Mouse (Mus musculus) heart, embryonic 15.5 days (tissue): ENCODE results near the gene Tmem102. TPM values are rescaled to one million over a fixed set of nuclear protein-coding genes. Genes with fewer than 3 reads are reported as not detected.
A peak's percentile ranks its signal among the peaks of the same experiment; 100 is the strongest.

ENCODE experiments used
- ATAC-seq: fragments of 200-750 bp; cut with Nextera tagmentation; replicated peaks from 2 replicates; pipeline ENCODE4 v1.8.0; 2017; ENCODE audit warnings: low read depth, moderate TSS enrichment; ENCODE audit not compliant: insufficient number of reproducible peaks, insufficient read depth, low FRiP score
- H3K27ac ChIP-seq: fragments of 300-500 bp; sonication (generic); 2 replicates; pipeline ENCODE4 v1.5.1; 2015; ENCODE audit warnings: mild to moderate bottlenecking, inconsistent platforms
- H3K27me3 ChIP-seq: fragments of 300-500 bp; sonication (generic); 2 replicates; pipeline ENCODE4 v1.6.1; 2015; ENCODE audit warnings: inconsistent platforms
- H3K36me3 ChIP-seq: fragments of 300-500 bp; sonication (generic); 2 replicates; pipeline ENCODE4 v1.6.1; 2015; ENCODE audit warnings: mild to moderate bottlenecking, inconsistent platforms
- H3K4me1 ChIP-seq: fragments of 300-500 bp; sonication (generic); replicated peaks from 2 replicates; pipeline ENCODE4 v1.6.1; 2015; ENCODE audit warnings: inconsistent platforms
- H3K4me2 ChIP-seq: fragments of 300-500 bp; sonication (generic); 2 replicates; pipeline ENCODE4 v1.6.1; 2015; ENCODE audit warnings: inconsistent platforms, mild to moderate bottlenecking, moderate library complexity
- H3K4me3 ChIP-seq: fragments of 300-500 bp; sonication (generic); 2 replicates; pipeline ENCODE4 v1.5.1; 2015; ENCODE audit warnings: mild to moderate bottlenecking, inconsistent platforms
- H3K9ac ChIP-seq: fragments of 300-500 bp; sonication (generic); 2 replicates; pipeline ENCODE4 v1.6.1; 2015; ENCODE audit warnings: mild to moderate bottlenecking, inconsistent platforms
- H3K9me3 ChIP-seq: fragments of 300-500 bp; sonication (generic); replicated peaks from 2 replicates; pipeline ENCODE4 v1.6.1; 2016; ENCODE audit warnings: inconsistent platforms
- WGBS: fragments of 180-500 bp; shearing (Covaris S2); methylation state at CpG from one replicate; pipeline ENCODE4 v1.1.7; 2015; ENCODE audit warnings: mixed read lengths; 5-methylcytosine and 5-hydroxymethylcytosine counted together
- polyA plus RNA-seq: library from polyadenylated mRNA; unstranded; fragments of >200 nt; fragmentation: Nextera tagmentation; extraction: Ambion mirVana; gene quantifications from 2 replicates; pipeline ENCODE4 v1.2.1, GENCODE M21; 2015

The Tmem102 gene
- polyA plus RNA-seq, 1 experiment from 2014 or later, result 1.1 TPM

DNA sequence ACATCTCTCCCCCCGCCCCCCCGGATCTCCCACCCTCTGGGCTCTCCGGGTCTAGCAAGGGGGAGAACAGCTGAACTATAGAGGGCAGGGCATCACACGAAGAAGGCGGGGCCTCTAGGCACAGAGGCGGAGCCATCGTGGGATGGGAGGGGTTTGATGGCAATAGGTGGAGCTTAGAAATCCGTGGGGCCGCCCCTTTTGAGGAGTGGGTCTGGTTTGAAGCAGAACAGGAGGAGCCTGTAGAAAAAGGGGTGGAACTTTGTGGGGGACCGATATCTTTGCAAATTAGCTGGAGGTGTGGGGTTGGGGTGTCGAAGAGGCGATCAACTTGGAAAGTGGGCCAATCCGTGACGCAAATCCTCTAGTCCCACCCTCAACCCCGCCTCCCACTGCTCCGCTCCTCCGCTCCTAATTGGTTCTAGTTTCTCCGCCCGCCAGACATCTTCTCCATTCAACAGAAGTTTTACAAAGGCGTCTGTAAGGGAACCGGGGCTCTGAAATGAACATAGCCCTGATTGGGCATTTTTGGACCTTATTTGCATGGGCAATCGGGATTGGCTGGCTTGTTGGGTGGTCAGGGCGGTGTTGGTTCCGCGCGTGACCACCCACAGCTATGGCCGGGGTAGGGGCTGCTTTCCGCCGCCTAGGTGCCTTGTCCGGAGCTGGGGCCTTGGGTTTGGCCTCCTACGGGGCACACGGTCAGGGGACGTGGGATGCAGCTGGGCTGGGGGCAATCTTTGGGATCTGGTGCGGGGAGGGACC is 32.7 kb upstream of the Tmem102 start, which contains the start of gene Tmem256:
Tmem256 (plus strand) TSS at position 563 of the 762 bp plus-strand sequence.
- H3K4me3 ChIP-seq, result peak within 1 kb of the TSS; percentile 72
- WGBS, result under 1% methylated on average over 34 of the region's 34 CpGs
- peak within 1 kb of the TSS; percentile 73 for H3K9ac ChIP-seq
- peaks cover 35% of the 10 kb centered on the region for H3K27me3 ChIP-seq
- H3K4me1 ChIP-seq, result peaks cover 48% of the 10 kb centered on the region
- no peaks in the 10 kb centered on the region for H3K9me3 ChIP-seq
- H3K36me3 ChIP-seq, result no peaks in the 10 kb centered on the region
- peak; percentile 91 for ATAC-seq
- H3K4me2 ChIP-seq, result peak within 1 kb of the TSS; percentile 95
- H3K27ac ChIP-seq, result peak within 1 kb of the TSS; percentile 85

GRCm38 (mm10) chr11:69837604-69837951 is 32.2 kb upstream of the Tmem102 start, which contains the start of gene Nlgn2:
Nlgn2 (minus strand) TSS chr11:69837784.
- H3K4me3 ChIP-seq, result peak within 1 kb of the TSS; percentile 72
- H3K27ac ChIP-seq, result peak within 1 kb of the TSS; percentile 85
- peak within 1 kb of the TSS; percentile 95 for H3K4me2 ChIP-seq
- peaks cover 41% of the 10 kb centered on the region for H3K27me3 ChIP-seq
- H3K9ac ChIP-seq, result peak within 1 kb of the TSS; percentile 73
- H3K9me3 ChIP-seq, result no peaks in the 10 kb centered on the region
- H3K36me3 ChIP-seq, result no peaks in the 10 kb centered on the region
- H3K4me1 ChIP-seq, result peaks cover 48% of the 10 kb centered on the region
- ATAC-seq, result peak; percentile 64; the same call in 1 of the 2 replicates
- WGBS, result under 1% methylated on average over 30 of the region's 32 CpGs

GRCm38 (mm10) chr11:69836703-69837576 is 31.5 kb upstream of the Tmem102 start:
- Histone ChIP-seq H3K4me2 (peak overlapping the region; percentile 95), H3K27me3 (peaks cover 42% of the 10 kb centered on the region), H3K9ac (peak overlapping the region; percentile 70), H3K4me3 (peak overlapping the region; percentile 72), H3K4me1 (peaks cover 48% of the 10 kb centered on the region), H3K27ac (peak overlapping the region; percentile 60), H3K9me3 (no peaks in the 10 kb centered on the region), H3K36me3 (no peaks in the 10 kb centered on the region)
- 2% methylated on average over 45 of the region's 52 CpGs for WGBS
- no peak for ATAC-seq

DNA sequence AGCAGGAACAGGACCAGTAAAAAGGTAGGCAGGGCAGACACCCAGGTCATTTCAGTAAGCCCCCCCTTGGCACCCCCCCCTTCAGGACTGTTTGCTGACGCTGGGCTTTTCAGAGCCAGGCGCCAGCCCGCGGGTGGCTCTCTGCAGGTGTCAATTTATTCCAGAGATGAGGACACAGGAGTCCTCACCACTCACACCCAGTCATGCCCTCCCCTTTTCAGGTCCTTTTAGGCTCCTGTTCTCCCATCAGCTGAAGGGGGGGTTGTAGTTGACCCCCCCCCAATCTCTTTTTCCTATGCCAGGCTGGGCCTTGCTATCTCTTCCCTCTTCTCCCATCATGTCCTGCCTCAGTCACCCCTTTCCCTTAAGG is 30.5 kb upstream of the Tmem102 start:
- Histone ChIP-seq H3K4me3 (peak overlapping the region; percentile 72), H3K27ac (no peak overlapping the region), H3K9me3 (no peaks in the 10 kb centered on the region), H3K9ac (no peak overlapping the region), H3K36me3 (no peaks in the 10 kb centered on the region), H3K27me3 (peaks cover 42% of the 10 kb centered on the region), H3K4me2 (peak overlapping the region; percentile 95), H3K4me1 (peaks cover 48% of the 10 kb centered on the region)
- ATAC-seq, result no peak
- 19% methylated on average over 4 of the region's 4 CpGs for WGBS

- Histone ChIP-seq H3K4me3 (peak overlapping the region; percentile 72), H3K4me1 (peaks cover 48% of the 10 kb centered on the region), H3K27me3 (peaks cover 42% of the 10 kb centered on the region), H3K27ac (no peak overlapping the region), H3K4me2 (peak overlapping the region; percentile 95), H3K36me3 (no peaks in the 10 kb centered on the region), H3K9ac (no peak overlapping the region), H3K9me3 (no peaks in the 10 kb centered on the region)
- ATAC-seq, result no peak
- WGBS, result 18% methylated on average over 9 of the region's 9 CpGs
Observed at GRCm38 (mm10) chr11:69835326-69835965, 30.0 kb upstream of the Tmem102 start.

DNA sequence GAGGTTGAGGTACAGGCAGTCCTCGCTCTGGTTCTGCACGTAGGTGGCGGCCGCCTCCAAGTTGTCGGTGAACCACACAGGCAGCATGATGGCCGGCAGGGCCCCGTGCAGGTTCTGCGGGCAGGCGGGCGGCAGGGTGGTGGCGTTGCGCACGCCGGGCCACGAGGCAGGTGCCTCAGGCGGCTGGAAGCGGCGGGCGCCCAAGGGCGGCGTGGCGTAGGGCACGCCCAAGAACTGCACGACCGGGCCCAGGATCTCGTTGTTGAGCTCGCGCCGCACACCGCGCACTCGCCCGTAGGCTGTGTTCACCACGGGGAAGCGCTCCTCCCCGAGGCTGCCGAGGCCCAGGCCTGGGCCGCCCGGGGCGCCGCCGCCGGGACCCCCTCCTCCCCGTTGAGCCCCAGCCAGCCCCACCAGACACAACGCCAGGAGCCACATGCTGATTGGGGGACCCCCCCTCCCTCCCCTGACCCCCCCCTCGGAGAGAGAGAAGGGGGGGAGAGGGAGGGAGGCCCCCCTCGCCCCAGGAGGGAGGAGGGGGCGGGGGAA is 28.7 kb upstream of the Tmem102 start:
- no peaks in the 10 kb centered on the region for H3K9me3 ChIP-seq
- no peaks in the 10 kb centered on the region for H3K36me3 ChIP-seq
- peak overlapping the region; percentile 92 for H3K4me2 ChIP-seq
- H3K27me3 ChIP-seq, result peaks cover 42% of the 10 kb centered on the region
- H3K27ac ChIP-seq, result no peak overlapping the region
- peaks cover 44% of the 10 kb centered on the region for H3K4me1 ChIP-seq
- WGBS, result 8% methylated on average over 39 of the region's 48 CpGs
- peak overlapping the region; percentile 49 for H3K4me3 ChIP-seq
- H3K9ac ChIP-seq, result peak overlapping the region; percentile 65
- ATAC-seq, result no peak

DNA sequence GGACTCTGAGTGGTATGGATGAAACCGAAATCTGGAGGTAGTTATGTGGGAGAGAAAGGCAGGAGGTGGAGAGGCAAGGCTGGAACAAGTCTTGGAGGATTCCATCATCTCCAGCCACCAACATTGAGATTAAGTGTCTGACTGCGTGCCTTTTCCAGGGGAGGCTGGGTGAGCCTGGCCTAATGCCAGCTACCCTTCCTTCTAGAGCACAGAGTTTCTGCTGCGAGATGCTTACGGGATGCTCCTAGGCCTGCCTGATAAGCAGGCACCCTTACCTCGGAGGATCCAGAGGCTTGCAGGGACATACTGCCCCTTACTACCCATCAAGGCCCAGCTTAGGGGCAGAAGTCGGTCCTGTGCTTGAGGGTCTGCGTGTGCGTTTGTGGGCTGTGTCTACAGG is 28.1 kb upstream of the Tmem102 start:
- Histone ChIP-seq H3K9me3 (no peaks in the 10 kb centered on the region), H3K9ac (peak overlapping the region; percentile 65), H3K27me3 (peaks cover 42% of the 10 kb centered on the region), H3K4me1 (peaks cover 41% of the 10 kb centered on the region), H3K4me2 (peak overlapping the region; percentile 92), H3K36me3 (no peaks in the 10 kb centered on the region), H3K27ac (no peak overlapping the region), H3K4me3 (peak overlapping the region; percentile 49)
- no peak for ATAC-seq
- 38% methylated on average over 8 of the region's 8 CpGs for WGBS

DNA sequence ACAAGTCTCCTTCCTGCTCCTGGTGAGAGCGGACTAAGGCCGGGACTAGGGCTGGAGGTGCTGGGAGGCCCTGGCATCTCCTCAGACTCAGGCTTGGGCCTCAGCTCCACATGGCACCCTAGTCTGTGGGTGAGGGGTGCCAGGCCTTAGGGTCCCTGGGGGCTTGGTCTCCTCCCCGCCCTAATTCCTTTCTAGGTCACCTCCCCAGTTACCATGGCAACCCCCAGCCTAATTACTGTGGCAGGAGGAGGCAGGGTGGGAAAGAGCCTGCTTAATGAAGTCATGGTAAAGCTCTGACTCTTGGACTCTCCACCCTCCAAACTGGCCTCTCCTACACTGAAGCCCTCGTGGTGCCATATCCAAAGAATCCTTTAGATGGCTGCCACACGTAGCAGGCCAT is 23.4 kb upstream of the Tmem102 start:
- no peak overlapping the region for H3K9ac ChIP-seq
- no peak for ATAC-seq
- peaks cover 12% of the 10 kb centered on the region for H3K27me3 ChIP-seq
- no peak overlapping the region for H3K27ac ChIP-seq
- H3K4me1 ChIP-seq, result peaks cover 5% of the 10 kb centered on the region
- WGBS, result 79% methylated on average over 5 of the region's 5 CpGs
- H3K4me2 ChIP-seq, result no peak overlapping the region
- H3K9me3 ChIP-seq, result no peaks in the 10 kb centered on the region
- H3K4me3 ChIP-seq, result no peak overlapping the region
- H3K36me3 ChIP-seq, result peaks cover 5% of the 10 kb centered on the region; the same call in 1 of the 2 replicates

DNA sequence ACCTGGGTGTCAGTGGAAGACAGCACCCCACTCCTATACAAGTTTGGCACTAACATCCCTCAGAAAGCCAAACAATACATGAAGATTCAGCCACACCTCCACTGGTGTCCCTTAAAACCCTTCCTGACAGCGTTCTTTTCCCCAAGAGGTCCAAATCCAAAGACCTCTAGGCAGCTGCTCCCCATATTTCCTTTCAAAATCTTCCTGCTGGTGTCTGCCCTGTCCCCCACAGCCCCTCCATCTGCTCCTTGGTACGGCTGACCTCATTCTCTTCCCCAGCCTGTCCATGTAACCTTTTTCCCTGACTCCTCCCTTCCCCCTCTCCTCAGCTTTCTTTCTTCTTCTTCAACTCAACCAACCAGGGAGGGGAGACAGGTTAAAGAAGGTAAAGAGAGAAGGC is 18.0 kb upstream of the Tmem102 start:
- Histone ChIP-seq H3K9me3 (no peaks in the 10 kb centered on the region), H3K9ac (no peak overlapping the region), H3K27ac (no peak overlapping the region), H3K36me3 (peaks cover 5% of the 10 kb centered on the region; the same call in 1 of the 2 replicates), H3K4me1 (no peaks in the 10 kb centered on the region), H3K4me2 (no peak overlapping the region), H3K27me3 (no peaks in the 10 kb centered on the region), H3K4me3 (no peak overlapping the region)
- WGBS, result 68% methylated on average over 2 of the region's 2 CpGs
- ATAC-seq, result no peak

DNA sequence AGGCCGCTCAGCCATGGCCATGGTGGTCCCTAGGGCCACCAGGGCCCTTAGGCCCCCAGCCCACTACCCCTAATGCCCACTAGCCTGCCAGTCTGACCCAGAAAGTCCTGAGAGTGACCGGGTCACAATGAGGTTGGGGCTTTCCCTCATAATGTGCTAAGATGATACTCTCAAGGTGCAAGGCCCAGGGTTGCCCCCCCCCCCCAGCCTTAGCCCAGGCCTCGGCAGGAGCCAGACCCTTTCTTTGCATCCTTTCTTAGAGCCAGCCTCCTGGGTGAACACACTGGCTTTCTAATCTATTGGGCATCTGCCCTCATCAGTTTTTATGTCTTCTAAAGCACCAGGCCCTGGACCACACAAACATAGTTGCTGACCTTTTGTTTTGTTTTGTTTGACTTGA is 16.7 kb upstream of the Tmem102 start, which contains the start of gene Spem1:
Spem1 (minus strand) TSS at position 101 of the 400 bp plus-strand sequence.
- H3K27ac ChIP-seq, result no peak within 1 kb of the TSS
- no peaks in the 10 kb centered on the region for H3K27me3 ChIP-seq
- H3K9ac ChIP-seq, result no peak within 1 kb of the TSS
- H3K4me1 ChIP-seq, result no peaks in the 10 kb centered on the region
- H3K9me3 ChIP-seq, result no peaks in the 10 kb centered on the region
- 78% methylated on average over 3 of the region's 3 CpGs for WGBS
- H3K4me3 ChIP-seq, result no peak within 1 kb of the TSS
- H3K4me2 ChIP-seq, result no peak within 1 kb of the TSS
- no peak for ATAC-seq
- H3K36me3 ChIP-seq, result peaks cover 4% of the 10 kb centered on the region; the same call in 1 of the 2 replicates

DNA sequence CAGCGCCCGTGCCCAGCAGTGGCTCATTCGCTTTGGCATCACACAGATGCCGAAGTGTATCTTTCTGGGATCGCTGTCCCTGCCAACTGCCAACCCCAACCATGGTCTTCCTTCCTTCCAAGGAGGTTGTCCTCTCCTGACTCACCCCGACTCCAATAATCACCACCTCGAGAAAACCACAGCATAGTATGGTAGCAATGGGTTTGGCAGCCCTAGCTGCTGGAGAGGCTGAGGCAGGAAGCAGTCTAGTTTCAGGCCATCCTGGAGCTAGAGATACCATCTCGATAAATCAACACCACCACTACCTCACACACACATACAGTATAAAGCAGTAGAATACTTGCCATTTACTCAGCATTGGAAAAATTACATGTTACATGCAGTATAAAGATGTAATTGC is 13.4 kb upstream of the Tmem102 start:
- Histone ChIP-seq H3K4me1 (no peaks in the 10 kb centered on the region), H3K4me2 (no peak overlapping the region), H3K27ac (no peak overlapping the region), H3K36me3 (no peaks in the 10 kb centered on the region), H3K4me3 (no peak overlapping the region), H3K9me3 (no peaks in the 10 kb centered on the region), H3K27me3 (no peaks in the 10 kb centered on the region), H3K9ac (no peak overlapping the region)
- no peak for ATAC-seq
- 76% methylated on average over 8 of the region's 8 CpGs for WGBS
